Mouse (Mus musculus) lung, embryonic 14.5 days (tissue): Measurements from ENCODE around the gene Olfr1362. TPM values are rescaled to one million over a fixed set of nuclear protein-coding genes. Genes with fewer than 3 reads are reported as not detected.

Experiments
- ATAC-seq: fragments of 200-750 bp; cut with Nextera tagmentation; 2 replicates; pipeline ENCODE4 v1.8.0; 2017; ENCODE audit warnings: mild to moderate bottlenecking, moderate TSS enrichment, moderate library complexity; ENCODE audit not compliant: insufficient read depth
- DNase-seq: peaks from one replicate; pipeline ENCODE4 v3.0.0-alpha.2; 2015
- H3K27ac ChIP-seq: fragments of 300-500 bp; sonication (generic); 2 replicates; pipeline ENCODE4 v1.5.1; 2014; ENCODE audit warnings: low read depth, mild to moderate bottlenecking, moderate library complexity
- H3K27me3 ChIP-seq: fragments of 300-500 bp; sonication (generic); 2 replicates; pipeline ENCODE4 v1.6.1; 2014; ENCODE audit warnings: low read length, control low read depth; ENCODE audit not compliant: insufficient read depth
- H3K36me3 ChIP-seq: fragments of 300-500 bp; sonication (generic); 2 replicates; pipeline ENCODE4 v1.6.1; 2014; ENCODE audit warnings: control low read depth; ENCODE audit not compliant: insufficient read depth
- H3K4me1 ChIP-seq: fragments of 300-500 bp; sonication (generic); 2 replicates; pipeline ENCODE4 v1.6.1; 2014; ENCODE audit warnings: antibody characterized with exemption, control low read depth; ENCODE audit not compliant: insufficient read depth
- H3K4me2 ChIP-seq: fragments of 300-500 bp; sonication (generic); 2 replicates; pipeline ENCODE4 v1.6.1; 2014; ENCODE audit warnings: mild to moderate bottlenecking
- H3K4me3 ChIP-seq: fragments of 300-500 bp; sonication (generic); 2 replicates; pipeline ENCODE4 v1.5.1; 2014; ENCODE audit warnings: low read depth, low read length
- H3K9ac ChIP-seq: fragments of 300-500 bp; sonication (generic); 2 replicates; pipeline ENCODE4 v1.6.1; 2014
- H3K9me3 ChIP-seq: fragments of 300-500 bp; sonication (generic); 2 replicates; pipeline ENCODE4 v1.6.1; 2016; ENCODE audit warnings: low read depth, low read length, control low read depth
- CTCF ChIP-seq: IDR thresholded peaks from 2 replicates; pipeline ENCODE4 v1.5.1; 2016; ENCODE audit warnings: antibody characterized with exemption, low read depth
- WGBS: fragments of 180-500 bp; shearing (Covaris S2); extraction: QIAGEN DNeasy Blood & Tissue Kit; methylation state at CpG from one replicate; pipeline ENCODE4 v1.1.7; 2014; 5-methylcytosine and 5-hydroxymethylcytosine counted together
- polyA plus RNA-seq: library from polyadenylated mRNA; unstranded; fragments of >200 nt; fragmentation: Nextera tagmentation; extraction: Ambion mirVana; gene quantifications from 2 replicates; pipeline ENCODE4 v1.2.1, GENCODE M21; 2014

The Olfr1362 gene
- not detected in 2 replicates for polyA plus RNA-seq

DNA sequence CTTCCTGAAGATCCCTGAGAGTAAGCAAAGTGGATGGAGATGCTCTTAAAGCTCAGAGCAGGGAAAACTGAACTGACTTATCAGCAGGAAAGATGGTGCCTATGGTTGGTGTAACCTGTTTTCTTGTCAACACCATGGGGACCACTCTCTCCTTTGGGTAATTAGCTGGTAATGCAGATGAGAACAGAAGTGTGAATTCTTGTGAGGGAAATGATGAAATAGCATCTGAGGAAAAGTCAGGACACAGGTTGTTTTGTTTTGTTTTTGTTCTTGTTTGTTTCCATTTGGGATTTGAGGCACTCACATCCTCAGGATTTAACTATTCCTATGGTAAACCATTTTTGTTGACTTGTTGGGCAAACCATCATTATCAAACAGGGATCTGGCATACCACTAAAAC is at the start of gene Olfr1362:
Gene Olfr1362, minus strand, starts transcription at position 101 of the 400 bp plus-strand sequence.
- TF ChIP-seq CTCF = no peak
- H3K9me3 ChIP-seq = no peaks in the 10 kb centered on the region
- no peak within 1 kb of the TSS for H3K4me3 ChIP-seq
- H3K27me3 ChIP-seq = no peaks in the 10 kb centered on the region
- DNase-seq (no peak), ATAC-seq (no peak)
- no peak within 1 kb of the TSS for H3K4me2 ChIP-seq
- H3K9ac ChIP-seq = no peak within 1 kb of the TSS
- H3K4me1 ChIP-seq = no peaks in the 10 kb centered on the region
- H3K36me3 ChIP-seq = no peaks in the 10 kb centered on the region
- H3K27ac ChIP-seq = no peak within 1 kb of the TSS

DNA sequence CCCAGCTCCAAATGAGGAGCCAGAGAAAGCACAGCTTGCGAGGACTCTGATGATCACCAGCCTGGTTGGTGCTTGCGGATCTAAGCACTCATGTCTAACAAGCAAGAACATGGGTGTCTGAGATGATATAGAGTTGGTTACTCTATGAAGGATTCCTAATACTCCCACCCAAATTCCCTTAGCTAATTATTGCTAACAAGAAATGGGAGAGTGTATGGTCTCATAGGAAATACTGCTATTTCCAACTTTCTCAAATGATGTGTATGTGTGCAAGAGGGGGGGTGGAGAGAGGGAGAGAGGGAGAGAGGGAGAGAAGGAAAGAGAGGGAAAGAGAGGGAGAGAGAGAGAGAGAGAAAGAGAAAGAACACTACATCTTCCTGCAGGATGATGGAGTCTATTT is 49.5 kb upstream of the Olfr1362 start, which contains the start of gene Olfr1361:
Gene Olfr1361, minus strand, starts transcription at position 101 of the 400 bp plus-strand sequence.
- Histone ChIP-seq H3K27me3 (no peaks in the 10 kb centered on the region), H3K9ac (no peak within 1 kb of the TSS), H3K9me3 (no peaks in the 10 kb centered on the region), H3K4me3 (no peak within 1 kb of the TSS), H3K36me3 (no peaks in the 10 kb centered on the region), H3K4me2 (no peak within 1 kb of the TSS), H3K27ac (no peak within 1 kb of the TSS), H3K4me1 (no peaks in the 10 kb centered on the region)
- no peak for TF ChIP-seq CTCF
- WGBS = 47% methylated on average over 2 of the region's 2 CpGs
- no peak for ATAC-seq
- no peak for DNase-seq

DNA sequence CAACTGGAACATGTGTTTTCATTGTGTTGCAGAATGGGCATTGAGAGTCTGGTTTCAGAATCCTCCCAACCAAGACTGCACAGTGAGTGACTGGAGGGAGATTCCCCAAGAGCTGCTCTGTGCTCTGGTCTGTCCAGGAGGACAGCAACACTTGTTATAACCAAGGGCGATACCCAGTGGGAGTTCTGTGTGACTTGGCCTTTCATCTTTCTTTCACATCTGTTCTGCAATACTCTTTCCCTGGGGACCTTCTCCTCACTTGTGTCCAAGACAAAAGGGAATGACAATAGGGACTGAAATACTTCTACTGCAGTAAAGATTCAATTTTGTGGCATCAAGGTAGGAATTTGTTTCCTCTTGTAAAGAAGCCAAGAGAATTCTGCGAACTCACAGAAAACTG is 28.6 kb upstream of the Olfr1362 start, which contains the start of gene Olfr11:
Gene Olfr11, minus strand, starts transcription at position 101 of the 400 bp plus-strand sequence.
- Histone ChIP-seq H3K9me3 (no peaks in the 10 kb centered on the region), H3K4me3 (no peak within 1 kb of the TSS), H3K9ac (no peak within 1 kb of the TSS), H3K36me3 (no peaks in the 10 kb centered on the region), H3K27me3 (no peaks in the 10 kb centered on the region), H3K4me1 (no peaks in the 10 kb centered on the region), H3K4me2 (no peak within 1 kb of the TSS), H3K27ac (no peak within 1 kb of the TSS)
- TF ChIP-seq CTCF = no peak
- DNase-seq (no peak), ATAC-seq (no peak)
- 86% methylated on average over 2 of the region's 2 CpGs for WGBS

DNA sequence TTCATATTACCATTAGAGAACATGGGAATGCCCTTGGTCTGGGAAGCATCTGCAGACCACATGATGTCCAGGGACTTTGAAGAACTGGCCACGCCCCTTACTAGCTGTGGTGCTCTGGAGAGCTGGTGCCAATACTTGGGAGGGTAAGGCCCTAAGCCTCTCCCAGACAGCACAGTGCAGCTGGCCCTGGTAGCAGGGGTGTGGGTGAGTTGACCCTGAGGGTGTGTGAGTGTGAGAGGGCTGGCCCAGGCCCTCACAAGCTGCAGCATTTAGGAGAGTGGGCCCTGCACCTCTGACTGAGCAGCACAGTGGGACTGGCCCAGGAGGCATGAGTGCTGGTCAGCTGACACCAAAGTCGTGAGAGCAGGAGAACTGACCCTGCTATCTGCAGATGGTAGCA is 22.2 kb downstream of the Olfr1362 start:
- ATAC-seq = no peak
- no peaks in the 10 kb centered on the region for H3K27me3 ChIP-seq
- WGBS = 57% methylated on average over 2 of the region's 2 CpGs
- H3K4me2 ChIP-seq = no peak overlapping the region
- no peak overlapping the region for H3K27ac ChIP-seq
- peaks cover 3% of the 10 kb centered on the region; the same call in 1 of the 2 replicates for H3K9me3 ChIP-seq
- no peaks in the 10 kb centered on the region for H3K36me3 ChIP-seq
- H3K4me1 ChIP-seq = no peaks in the 10 kb centered on the region
- DNase-seq = no peak
- H3K4me3 ChIP-seq = no peak overlapping the region
- no peak for TF ChIP-seq CTCF
- no peak overlapping the region for H3K9ac ChIP-seq

DNA sequence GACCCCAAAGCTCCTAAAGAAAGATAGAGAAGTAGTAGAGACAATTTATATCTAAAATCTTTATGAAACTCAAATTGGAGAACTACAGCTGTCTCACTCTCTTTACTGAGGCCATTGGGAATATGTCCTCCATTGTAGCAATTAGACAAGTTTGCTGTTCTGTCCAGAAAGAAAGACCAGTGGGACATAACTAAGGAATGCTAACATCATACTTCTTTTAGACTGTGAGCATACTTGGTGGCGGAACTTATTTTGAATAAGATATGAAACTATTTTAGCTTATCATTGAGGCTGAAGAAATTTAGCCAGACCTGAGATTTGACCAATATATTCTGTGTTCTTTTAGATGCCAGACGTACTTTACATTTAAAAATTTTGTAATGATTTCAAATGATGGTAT is 32.2 kb downstream of the Olfr1362 start, which contains the start of gene Olfr1364:
Gene Olfr1364, minus strand, starts transcription at position 101 of the 400 bp plus-strand sequence.
- no peaks in the 10 kb centered on the region for H3K27me3 ChIP-seq
- H3K36me3 ChIP-seq = no peaks in the 10 kb centered on the region
- no peak within 1 kb of the TSS for H3K4me3 ChIP-seq
- WGBS = 79% methylated on average over 2 of the region's 2 CpGs
- no peaks in the 10 kb centered on the region for H3K4me1 ChIP-seq
- H3K4me2 ChIP-seq = no peak within 1 kb of the TSS
- no peak for TF ChIP-seq CTCF
- DNase-seq (no peak), ATAC-seq (no peak)
- no peak within 1 kb of the TSS for H3K27ac ChIP-seq
- no peak within 1 kb of the TSS for H3K9ac ChIP-seq
- H3K9me3 ChIP-seq = no peaks in the 10 kb centered on the region

Other genes with a start within 250 kb of the Olfr1362 start
- 73.2 and 78.0 TPM in 2 replicates for gene Zkscan3, start 211.3 kb downstream of the Olfr1362 start, polyA plus RNA-seq
- 2.3 and 2.6 TPM in 2 replicates for gene Pgbd1, start 173.0 kb downstream of the Olfr1362 start, polyA plus RNA-seq
- 26.6 and 27.6 TPM in 2 replicates for gene Zscan26, start 160.3 kb downstream of the Olfr1362 start, polyA plus RNA-seq
- gene Nkapl, start 145.5 kb downstream of the Olfr1362 start, polyA plus RNA-seq = 3.1 and 3.4 TPM in 2 replicates
- gene Zkscan4, start 135.1 kb downstream of the Olfr1362 start, polyA plus RNA-seq = 3.4 and 3.5 TPM in 2 replicates
- not detected in 2 replicates for gene Gm10065, start 134.6 kb downstream of the Olfr1362 start, polyA plus RNA-seq
- 0.74 and 0.96 TPM in 2 replicates for gene AK157302, start 118.8 kb downstream of the Olfr1362 start, polyA plus RNA-seq
- 6.6 and 7.6 TPM in 2 replicates for gene Gm11273, start 112.6 kb downstream of the Olfr1362 start, polyA plus RNA-seq
- 10.1 and 10.5 TPM in 2 replicates for gene Zkscan8, start 82.9 kb downstream of the Olfr1362 start, polyA plus RNA-seq
- 0.14 and 0.41 TPM in 2 replicates for gene Olfr1366, start 71.2 kb downstream of the Olfr1362 start, polyA plus RNA-seq
- gene Olfr1535, start 54.1 kb downstream of the Olfr1362 start, polyA plus RNA-seq = 0.09 TPM in 1 of 2 replicates, not detected in the other
- not detected in 2 replicates for gene Olfr1364, start 32.3 kb downstream of the Olfr1362 start, polyA plus RNA-seq
- gene Olfr11, start 28.5 kb upstream of the Olfr1362 start, polyA plus RNA-seq = not detected in 2 replicates
- gene Olfr1361, start 49.4 kb upstream of the Olfr1362 start, polyA plus RNA-seq = not detected in 2 replicates
- gene Olfr1360, start 63.4 kb upstream of the Olfr1362 start, polyA plus RNA-seq = not detected in 2 replicates
- not detected in 2 replicates for gene Olfr1359, start 84.1 kb upstream of the Olfr1362 start, polyA plus RNA-seq
- 3.8 and 6.9 TPM in 2 replicates for gene Hist1h2bl, start 102.1 kb upstream of the Olfr1362 start, polyA plus RNA-seq
- 40.4 and 42.9 TPM in 2 replicates for gene Hist1h2ai, start 102.4 kb upstream of the Olfr1362 start, polyA plus RNA-seq
- gene Hist1h3h, start 103.6 kb upstream of the Olfr1362 start, polyA plus RNA-seq = 13.9 and 23.8 TPM in 2 replicates
- 4.9 and 8.0 TPM in 2 replicates for gene Hist1h2bm, start 108.0 kb upstream of the Olfr1362 start, polyA plus RNA-seq
- gene Hist1h4j, start 121.0 kb upstream of the Olfr1362 start, polyA plus RNA-seq = 0.96 and 2.2 TPM in 2 replicates
- 6.4 and 8.8 TPM in 2 replicates for gene Hist1h4k, start 136.5 kb upstream of the Olfr1362 start, polyA plus RNA-seq
- gene Hist1h2ak, start 139.8 kb upstream of the Olfr1362 start, polyA plus RNA-seq = 16.8 and 20.4 TPM in 2 replicates
- 2.0 and 3.1 TPM in 2 replicates for gene Hist1h2bn, start 140.1 kb upstream of the Olfr1362 start, polyA plus RNA-seq
- gene Hist1h1b, start 166.6 kb upstream of the Olfr1362 start, polyA plus RNA-seq = 18.5 and 19.7 TPM in 2 replicates
- 237 and 252 TPM in 2 replicates for gene Hist1h3i, start 169.3 kb upstream of the Olfr1362 start, polyA plus RNA-seq
- 7.2 and 8.9 TPM in 2 replicates for gene Hist1h2an, start 173.2 kb upstream of the Olfr1362 start, polyA plus RNA-seq
- gene Hist1h2bp, start 173.4 kb upstream of the Olfr1362 start, polyA plus RNA-seq = 2.0 and 3.4 TPM in 2 replicates
- 24.4 and 25.8 TPM in 2 replicates for gene Hist1h2bq, start 196.2 kb upstream of the Olfr1362 start, polyA plus RNA-seq
- 1.9 TPM in 1 of 2 replicates, not detected in the other for gene Hist1h2ao, start 196.4 kb upstream of the Olfr1362 start, polyA plus RNA-seq
- gene Hist1h4m, start 197.7 kb upstream of the Olfr1362 start, polyA plus RNA-seq = not detected in 2 replicates
- 31.8 and 32.5 TPM in 2 replicates for gene Hist1h4n, start 218.2 kb upstream of the Olfr1362 start, polyA plus RNA-seq
- 5,437 and 5,439 TPM in 2 replicates for gene Hist1h2ap, start 219.5 kb upstream of the Olfr1362 start, polyA plus RNA-seq
- gene Hist1h2br, start 219.7 kb upstream of the Olfr1362 start, polyA plus RNA-seq = 26.4 and 28.5 TPM in 2 replicates